Mouse (Mus musculus) cerebellum, adult 11 months (tissue): ENCODE measurements at regions not wholly inside any gene's neighbourhood (a gene's known extent, or its start where the extent isn't known, plus 50 kb on each side); places are given as distances from the start of the nearest gene placed in this dataset.
"Not testable (repeated sequence)": the region's sequence is repeated elsewhere in the genome, so short reads cannot be mapped to it uniquely, and the experiment has no call there.

Experiments
- DNase-seq: peaks from one replicate; pipeline ENCODE4 v3.0.0; 2022

GRCm38 (mm10) chr17:79977154-79977571, 81.2 kb upstream of the Atl2 start:
- no peak for DNase-seq

DNA sequence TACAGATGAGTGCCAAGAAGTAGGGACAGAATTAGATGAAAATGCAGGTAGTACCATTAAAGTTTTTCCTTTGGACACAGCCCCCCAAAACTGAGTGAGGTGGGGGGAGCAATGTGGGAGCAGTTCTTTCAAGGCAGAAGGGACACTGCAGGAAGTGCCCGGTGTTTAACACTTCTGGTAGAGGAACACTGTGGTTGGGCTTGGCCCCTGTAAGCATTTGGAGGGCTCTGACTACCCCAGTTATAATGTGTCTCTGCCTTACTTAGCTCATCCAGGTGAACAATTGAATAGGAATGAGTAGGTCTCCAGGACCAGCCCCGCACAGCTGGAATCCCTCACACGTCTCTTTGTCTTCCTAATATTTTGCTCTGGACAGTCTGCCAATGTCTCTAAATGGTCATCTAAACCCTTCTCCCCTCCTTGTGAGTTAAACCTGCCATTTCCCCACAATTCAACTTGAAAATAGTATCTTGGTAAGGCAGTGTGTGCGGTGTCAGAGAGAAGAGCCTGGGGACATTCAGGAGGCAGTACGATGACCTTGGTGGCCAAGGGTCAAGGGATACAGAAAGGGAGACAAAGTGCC, 80.7 kb upstream of the Atl2 start:
- DNase-seq, result no peak

- DNase-seq, result no peak
These were observed 80.1 kb upstream of the Atl2 start for GRCm38 (mm10) chr17:79975997-79976443.

DNA sequence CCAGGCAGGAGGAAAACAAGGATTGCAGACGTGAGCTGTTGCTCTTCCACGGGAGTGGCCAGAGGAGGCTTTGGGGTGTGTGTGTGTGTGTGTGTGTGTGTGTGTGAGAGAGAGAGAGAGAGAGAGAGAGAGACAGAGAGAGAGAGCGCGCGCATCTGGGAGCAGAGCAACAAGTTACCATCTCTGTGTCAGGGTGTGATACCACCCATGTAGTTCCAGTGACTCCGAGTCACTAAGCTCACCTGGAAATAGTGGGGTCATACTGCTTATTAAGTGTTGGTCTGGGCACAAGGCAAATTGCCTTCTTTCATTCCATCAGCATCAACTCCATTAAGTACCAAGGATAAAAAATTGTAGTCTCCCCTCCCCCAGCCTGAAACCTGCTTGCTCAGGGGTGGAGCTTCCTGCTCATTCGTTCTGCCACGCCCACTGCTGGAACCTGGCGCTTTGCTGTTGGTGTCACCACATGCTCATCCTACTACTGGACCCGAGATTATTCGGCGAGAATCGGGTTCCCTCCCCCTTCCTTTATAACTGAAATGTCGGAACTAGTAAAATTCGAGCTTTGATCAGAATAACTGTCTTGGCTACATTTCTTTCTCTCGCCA, 79.3 kb upstream of the Atl2 start:
- not testable (repeated sequence) for DNase-seq

- no peak for DNase-seq
These were observed 75.9 kb upstream of the Atl2 start for GRCm38 (mm10) chr17:79971721-79972336.

GRCm38 (mm10) chr17:79969500-79969972, 73.6 kb upstream of the Atl2 start:
- DNase-seq, result no peak

DNA sequence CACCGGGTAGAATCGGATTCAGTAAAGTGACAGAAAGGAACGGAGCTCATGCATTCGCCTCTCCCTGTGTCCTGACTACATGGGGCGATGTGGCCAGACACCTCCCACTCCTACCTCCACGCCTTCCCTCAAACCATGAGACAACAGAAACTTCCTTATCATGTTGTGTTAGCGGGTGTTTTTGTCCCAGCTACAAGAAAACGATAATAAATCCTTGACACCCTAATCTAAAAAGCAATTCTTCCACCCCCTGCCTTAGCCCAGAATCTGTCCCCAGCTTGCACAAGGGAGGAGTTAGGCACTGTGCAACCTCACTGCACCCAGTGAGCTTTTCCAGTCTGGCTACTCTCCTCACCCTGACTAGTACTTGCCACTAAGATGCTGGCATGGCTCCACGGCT, 72.9 kb upstream of the Atl2 start:
- DNase-seq, result no peak

- no peak for DNase-seq
These were observed 71.1 kb upstream of the Atl2 start for GRCm38 (mm10) chr17:79966981-79967380.

DNA sequence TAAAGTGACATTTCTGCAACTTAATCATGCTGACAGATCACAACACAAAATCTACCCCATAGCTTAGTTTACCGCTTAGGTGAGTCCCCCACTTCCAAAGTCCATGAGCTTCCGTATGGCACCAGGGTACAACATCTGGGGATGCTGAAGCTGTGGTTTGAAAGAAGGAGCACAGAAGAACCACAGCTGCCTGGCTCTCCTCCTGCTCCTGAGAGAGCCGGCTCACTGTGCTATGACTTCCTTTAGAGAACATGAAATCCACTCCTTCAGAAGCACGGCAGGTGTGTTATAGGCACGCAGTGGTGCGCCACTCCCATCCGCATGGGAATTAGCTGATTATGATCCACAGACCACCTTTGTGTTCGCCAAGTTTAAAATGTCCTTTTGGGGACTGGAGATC, 69.7 kb upstream of the Atl2 start:
- no peak for DNase-seq

GRCm38 (mm10) chr17:79964850-79965249, 68.9 kb upstream of the Atl2 start:
- DNase-seq, result no peak

GRCm38 (mm10) chr17:79963330-79963729, 67.4 kb upstream of the Atl2 start:
- no peak for DNase-seq

DNA sequence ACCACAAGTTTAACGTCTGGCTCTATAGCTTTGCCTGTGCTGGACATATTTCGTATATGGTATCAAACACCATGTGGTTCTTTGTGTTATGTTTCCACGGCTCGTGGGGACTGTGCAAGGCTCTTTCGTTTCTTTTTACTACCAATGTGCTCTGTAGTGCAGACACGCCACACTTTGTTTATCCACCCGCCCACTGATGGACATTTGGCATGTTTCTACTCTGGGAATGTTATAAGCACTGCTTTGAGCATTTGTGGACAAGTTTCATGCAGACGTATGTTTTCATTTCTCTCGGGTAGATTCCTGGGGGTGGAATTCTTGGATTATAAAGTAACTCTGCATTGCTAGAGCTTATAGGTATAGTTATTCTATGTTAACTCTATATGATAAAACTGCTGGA, 65.5 kb upstream of the Atl2 start:
- no peak for DNase-seq

- DNase-seq, result no peak
These were observed 64.8 kb upstream of the Atl2 start for GRCm38 (mm10) chr17:79960688-79961087.

DNA sequence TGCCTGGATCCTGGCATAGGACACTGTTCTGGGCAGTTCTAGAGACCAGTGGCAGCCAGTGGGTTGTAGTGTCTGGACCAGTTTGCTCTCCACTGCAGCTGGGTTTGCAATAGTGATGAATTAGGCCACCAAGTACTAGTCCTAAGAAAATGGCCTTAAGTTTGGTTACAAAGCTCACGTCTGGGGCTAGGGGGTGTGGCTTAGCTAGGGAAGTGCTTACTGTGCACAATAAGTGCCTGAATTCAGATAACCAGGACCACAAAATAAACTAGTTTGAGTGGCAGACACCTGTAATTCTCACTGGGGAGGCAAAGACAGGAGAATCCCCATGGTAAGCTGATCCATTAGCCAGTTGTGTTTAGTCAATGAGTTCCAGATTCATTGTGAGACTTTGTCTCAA, 59.3 kb upstream of the Atl2 start:
- DNase-seq, result no peak

- DNase-seq, result no peak
These were observed 58.8 kb upstream of the Atl2 start for GRCm38 (mm10) chr17:79954624-79955244.

DNA sequence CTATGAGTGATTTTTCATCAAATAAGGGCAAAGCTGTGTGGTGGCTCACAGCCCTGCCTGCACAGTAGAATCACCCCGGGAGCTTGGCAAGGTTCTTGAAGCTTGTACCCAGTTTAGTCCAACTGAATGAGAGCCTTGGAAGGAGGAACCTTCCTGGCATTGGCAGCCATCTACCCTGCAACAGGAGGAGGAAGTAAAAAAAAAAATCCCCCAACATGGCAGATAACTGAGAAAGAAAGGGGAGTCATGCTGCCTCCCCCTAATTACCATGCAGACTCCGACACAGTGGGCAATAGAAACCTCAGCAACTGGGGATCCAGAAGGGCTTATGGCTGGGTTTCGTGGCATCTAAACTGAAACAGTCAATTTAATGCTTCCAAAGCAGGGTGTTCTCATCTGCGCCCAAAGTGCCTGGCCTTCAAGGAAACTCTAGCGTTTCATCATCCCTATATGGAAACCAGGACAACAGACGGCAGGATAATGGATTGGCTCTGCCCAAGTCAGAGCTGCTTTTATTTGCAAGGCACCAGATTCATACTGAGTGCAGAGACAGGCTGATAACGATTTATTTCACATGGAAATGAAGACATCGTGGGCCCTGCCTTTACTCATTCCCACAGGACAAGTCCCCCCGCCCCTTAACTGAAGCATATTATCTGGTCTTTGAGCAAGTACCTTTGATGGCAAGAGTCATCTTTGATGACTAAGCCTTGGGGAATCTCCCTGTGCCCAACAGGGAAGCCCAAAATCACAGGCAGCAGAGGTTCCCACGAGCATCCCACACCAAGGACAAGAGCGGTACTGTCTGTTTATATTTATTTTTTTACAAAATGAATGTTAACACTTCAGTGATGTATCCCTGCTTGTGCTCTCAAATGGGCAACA, 52.9 kb upstream of the Atl2 start:
- peak; percentile 41 for DNase-seq
